Mouse (Mus musculus): Measurements from ENCODE around the gene Lsp1. TPM values are rescaled to one million over a fixed set of nuclear protein-coding genes. Genes with fewer than 3 reads are reported as not detected.

Gene Lsp1
- polyA plus RNA-seq, 1 experiment = 2.4 TPM

- no peaks in the 10 kb centered on the region for H3K36me3 ChIP-seq (ENCODE audit: control insufficient read depth, insufficient read depth, low read length)
- no peak overlapping the region for H3K27ac ChIP-seq (ENCODE audit: control insufficient read depth, insufficient read depth, low read depth, low read length)
- TF ChIP-seq CTCF (IDR thresholded peaks at IDR 0.05; ENCODE audit: control insufficient read depth, insufficient read depth, insufficient replicate concordance, low read depth, low read length) = no peak
- H3K4me3 ChIP-seq (ENCODE audit: control insufficient read depth, low read depth, low read length) = no peak overlapping the region
- H3K27me3 ChIP-seq (ENCODE audit: control insufficient read depth, insufficient read depth, low read length) = no peaks in the 10 kb centered on the region
- H3K4me1 ChIP-seq (ENCODE audit: control insufficient read depth, insufficient read depth, low read length) = peaks cover 8% of the 10 kb centered on the region
Observed at GRCm38 (mm10) chr7:142537181-142537580, 76.6 kb downstream of the Lsp1 start.

- Histone ChIP-seq H3K4me3 (ENCODE audit: control insufficient read depth, low read depth, low read length) (no peak overlapping the region), H3K36me3 (ENCODE audit: control insufficient read depth, insufficient read depth, low read length) (no peaks in the 10 kb centered on the region), H3K4me1 (ENCODE audit: control insufficient read depth, insufficient read depth, low read length) (peaks cover 8% of the 10 kb centered on the region), H3K27me3 (ENCODE audit: control insufficient read depth, insufficient read depth, low read length) (no peaks in the 10 kb centered on the region), H3K27ac (ENCODE audit: control insufficient read depth, insufficient read depth, low read depth, low read length) (no peak overlapping the region)
- TF ChIP-seq CTCF (IDR thresholded peaks at IDR 0.05; ENCODE audit: control insufficient read depth, insufficient read depth, insufficient replicate concordance, low read depth, low read length) = no peak
- no peak for TF ChIP-seq POLR2A (IDR thresholded peaks at IDR 0.05; ENCODE audit: control insufficient read depth, low read depth, low read length)
Observed at GRCm38 (mm10) chr7:142537879-142538278, 77.3 kb downstream of the Lsp1 start.

GRCm38 (mm10) chr7:142538291-142538690 lies 77.7 kb downstream of the Lsp1 start:
- TF ChIP-seq POLR2A (IDR thresholded peaks at IDR 0.05; ENCODE audit: control insufficient read depth, low read depth, low read length) = no peak
- no peak for TF ChIP-seq CTCF (IDR thresholded peaks at IDR 0.05; ENCODE audit: control insufficient read depth, insufficient read depth, insufficient replicate concordance, low read depth, low read length)
- Histone ChIP-seq H3K4me3 (ENCODE audit: control insufficient read depth, low read depth, low read length) (no peak overlapping the region), H3K27ac (ENCODE audit: control insufficient read depth, insufficient read depth, low read depth, low read length) (no peak overlapping the region), H3K27me3 (ENCODE audit: control insufficient read depth, insufficient read depth, low read length) (no peaks in the 10 kb centered on the region), H3K4me1 (ENCODE audit: control insufficient read depth, insufficient read depth, low read length) (peaks cover 4% of the 10 kb centered on the region), H3K36me3 (ENCODE audit: control insufficient read depth, insufficient read depth, low read length) (no peaks in the 10 kb centered on the region)

DNA sequence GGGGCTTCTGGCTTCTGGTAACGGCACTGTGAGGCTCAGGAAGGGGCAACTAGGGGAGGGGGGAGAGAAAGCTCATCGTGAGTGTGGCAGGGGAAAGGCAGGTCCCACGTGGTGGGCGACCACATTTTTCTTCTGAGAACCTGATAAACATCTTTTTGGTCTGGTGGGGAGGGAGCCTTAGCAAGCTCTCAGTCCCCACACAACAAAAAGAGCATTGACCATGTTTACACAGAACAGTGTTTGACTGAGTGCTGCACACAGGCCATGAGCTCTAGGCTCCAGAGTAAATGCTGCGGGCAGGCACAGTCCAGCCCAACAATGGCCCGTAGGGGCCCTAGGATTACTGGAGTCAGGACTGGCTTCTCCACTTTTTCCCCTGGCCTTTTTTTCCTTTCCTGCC lies 78.2 kb downstream of the Lsp1 start:
- H3K4me3 ChIP-seq (ENCODE audit: control insufficient read depth, low read depth, low read length) = no peak overlapping the region
- no peaks in the 10 kb centered on the region; the same call in 1 of the 2 replicates for H3K4me1 ChIP-seq (ENCODE audit: control insufficient read depth, insufficient read depth, low read length)
- TF ChIP-seq CTCF (IDR thresholded peaks at IDR 0.05; ENCODE audit: control insufficient read depth, insufficient read depth, insufficient replicate concordance, low read depth, low read length) = no peak
- no peaks in the 10 kb centered on the region for H3K27me3 ChIP-seq (ENCODE audit: control insufficient read depth, insufficient read depth, low read length)
- H3K27ac ChIP-seq (ENCODE audit: control insufficient read depth, insufficient read depth, low read depth, low read length) = no peak overlapping the region
- no peaks in the 10 kb centered on the region for H3K36me3 ChIP-seq (ENCODE audit: control insufficient read depth, insufficient read depth, low read length)

- no peaks in the 10 kb centered on the region for H3K27me3 ChIP-seq (ENCODE audit: control insufficient read depth, insufficient read depth, low read length)
- H3K36me3 ChIP-seq (ENCODE audit: control insufficient read depth, insufficient read depth, low read length) = no peaks in the 10 kb centered on the region
- no peak overlapping the region for H3K27ac ChIP-seq (ENCODE audit: control insufficient read depth, insufficient read depth, low read depth, low read length)
- no peak overlapping the region for H3K4me3 ChIP-seq (ENCODE audit: control insufficient read depth, low read depth, low read length)
- H3K4me1 ChIP-seq (ENCODE audit: control insufficient read depth, insufficient read depth, low read length) = no peaks in the 10 kb centered on the region
- no peak for TF ChIP-seq CTCF (IDR thresholded peaks at IDR 0.05; ENCODE audit: control insufficient read depth, insufficient read depth, insufficient replicate concordance, low read depth, low read length)
- TF ChIP-seq POLR2A (IDR thresholded peaks at IDR 0.05; ENCODE audit: control insufficient read depth, low read depth, low read length) = no peak
Observed at GRCm38 (mm10) chr7:142539828-142540227, 79.2 kb downstream of the Lsp1 start.

DNA sequence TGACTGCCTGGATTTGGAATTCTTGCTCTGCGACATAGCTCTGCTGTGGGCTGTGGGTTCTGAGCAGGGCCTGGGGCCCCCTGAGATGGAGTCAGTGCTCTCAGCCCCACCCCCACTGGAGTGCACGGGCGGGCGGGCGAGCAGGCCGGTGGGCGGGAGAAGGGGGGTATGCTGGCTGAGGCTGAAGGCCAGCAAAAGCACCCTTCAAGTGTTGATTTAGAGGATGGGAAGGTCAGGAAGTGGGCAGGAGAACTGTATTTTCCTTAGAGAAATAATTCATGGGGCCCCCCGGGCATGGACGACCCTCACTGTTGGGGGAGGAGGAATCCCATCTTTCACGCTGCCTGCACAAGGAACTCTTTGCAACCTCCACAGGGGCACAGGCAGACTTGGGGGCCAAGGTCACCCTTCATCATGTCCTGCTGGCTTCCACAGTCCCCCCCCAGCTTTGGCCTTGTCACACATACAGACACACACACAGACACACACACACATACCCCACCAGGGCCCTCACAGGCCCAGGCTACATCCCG lies 82.2 kb downstream of the Lsp1 start:
- H3K4me3 ChIP-seq (ENCODE audit: control insufficient read depth, low read depth, low read length) = no peak overlapping the region
- no peaks in the 10 kb centered on the region for H3K27me3 ChIP-seq (ENCODE audit: control insufficient read depth, insufficient read depth, low read length)
- no peaks in the 10 kb centered on the region for H3K4me1 ChIP-seq (ENCODE audit: control insufficient read depth, insufficient read depth, low read length)
- TF ChIP-seq POLR2A (IDR thresholded peaks at IDR 0.05; ENCODE audit: control insufficient read depth, low read depth, low read length) (no peak), CTCF (IDR thresholded peaks at IDR 0.05; ENCODE audit: control insufficient read depth, insufficient read depth, insufficient replicate concordance, low read depth, low read length) (no peak)
- no peaks in the 10 kb centered on the region for H3K36me3 ChIP-seq (ENCODE audit: control insufficient read depth, insufficient read depth, low read length)
- H3K27ac ChIP-seq (ENCODE audit: control insufficient read depth, insufficient read depth, low read depth, low read length) = no peak overlapping the region

Other genes starting within 250 kb of the Lsp1 start
- gene Gm7579, start 248.9 kb upstream of the Lsp1 start, polyA plus RNA-seq (2012; rRNA removed) = not detected in 2 replicates
- 0.08 and 0.17 TPM in 2 replicates for gene Krtap5-5, start 230.8 kb upstream of the Lsp1 start, polyA plus RNA-seq (2012; rRNA removed)
- not detected in 2 replicates for gene Gm40460, start 219.7 kb upstream of the Lsp1 start, polyA plus RNA-seq (2012; rRNA removed)
- not detected in 2 replicates for gene Gm2431, start 202.5 kb upstream of the Lsp1 start, polyA plus RNA-seq (2012; rRNA removed)
- gene Gm4559, start 186.4 kb upstream of the Lsp1 start, polyA plus RNA-seq (2012; rRNA removed) = not detected in 2 replicates
- gene Krtap5-1, start 163.7 kb upstream of the Lsp1 start, polyA plus RNA-seq (2012; rRNA removed) = not detected in 2 replicates
- not detected in 2 replicates for gene Krtap5-4, start 157.3 kb upstream of the Lsp1 start, polyA plus RNA-seq (2012; rRNA removed)
- 0.20 TPM in 1 of 2 replicates, not detected in the other for gene Ifitm10, start 87.1 kb upstream of the Lsp1 start, polyA plus RNA-seq (2012; rRNA removed)
- not detected in 2 replicates for gene Gm49369, start 78.1 kb upstream of the Lsp1 start, polyA plus RNA-seq (2012; rRNA removed)
- 75.7 and 78.7 TPM in 2 replicates for gene Ctsd, start 72.8 kb upstream of the Lsp1 start, polyA plus RNA-seq (2012; rRNA removed)
- gene Syt8, start 26.0 kb upstream of the Lsp1 start, polyA plus RNA-seq (2012; rRNA removed) = 0.28 and 1.2 TPM in 2 replicates
- gene Tnni2, start 19.0 kb upstream of the Lsp1 start, polyA plus RNA-seq (2012; rRNA removed) = 0.31 TPM in 1 of 2 replicates, not detected in the other
- not detected in 2 replicates for gene Tnnt3, start 38.0 kb downstream of the Lsp1 start, polyA plus RNA-seq (2012; rRNA removed)
- gene Mrpl23, start 71.9 kb downstream of the Lsp1 start, polyA plus RNA-seq (2012; rRNA removed) = 4.5 and 5.9 TPM in 2 replicates
- 6.9 and 10.7 TPM in 2 replicates for gene Igf2, start 206.0 kb downstream of the Lsp1 start, polyA plus RNA-seq (2012; rRNA removed)
- gene Gm49394, start 209.1 kb downstream of the Lsp1 start, polyA plus RNA-seq (2012; rRNA removed) = 0.11 and 0.21 TPM in 2 replicates